Mouse (Mus musculus) hindbrain, embryonic 14.5 days (tissue): ENCODE data around the gene Chst11. TPM values are rescaled to one million over a fixed set of nuclear protein-coding genes. Genes with fewer than 3 reads are reported as not detected.

Experiments
- ATAC-seq: fragments of 200-750 bp; cut with Nextera tagmentation; 2 replicates; pipeline ENCODE4 v1.8.0; 2017; ENCODE audit warnings: moderate number of reproducible peaks, mild to moderate bottlenecking, moderate TSS enrichment, moderate library complexity; ENCODE audit not compliant: low FRiP score
- DNase-seq: peaks from one replicate; pipeline ENCODE4 v3.0.0-alpha.2; 2015; ENCODE audit warnings: low spot score
- H3K27ac ChIP-seq: fragments of 300-500 bp; sonication (generic); 2 replicates; pipeline ENCODE4 v1.5.1; 2014; ENCODE audit warnings: mild to moderate bottlenecking, moderate library complexity
- H3K27me3 ChIP-seq: fragments of 300-500 bp; sonication (generic); 2 replicates; pipeline ENCODE4 v1.6.1; 2014; ENCODE audit warnings: mild to moderate bottlenecking, low read length, mixed read lengths; ENCODE audit not compliant: control insufficient read depth, insufficient read depth
- H3K36me3 ChIP-seq: fragments of 300-500 bp; sonication (generic); replicated peaks from 2 replicates; pipeline ENCODE4 v1.6.1; 2014; ENCODE audit not compliant: control insufficient read depth, insufficient read depth
- H3K4me1 ChIP-seq: fragments of 300-500 bp; sonication (generic); replicated peaks from 2 replicates; pipeline ENCODE4 v1.6.1; 2014; ENCODE audit warnings: antibody characterized with exemption, low read length, mixed read lengths; ENCODE audit not compliant: control insufficient read depth, insufficient read depth
- H3K4me2 ChIP-seq: fragments of 300-500 bp; sonication (generic); replicated peaks from 2 replicates; pipeline ENCODE4 v1.6.1; 2014; ENCODE audit warnings: mild to moderate bottlenecking, moderate library complexity
- H3K4me3 ChIP-seq: fragments of 300-500 bp; sonication (generic); replicated peaks from 2 replicates; pipeline ENCODE4 v1.5.1; 2014; ENCODE audit warnings: mild to moderate bottlenecking, low read length
- H3K9ac ChIP-seq: fragments of 300-500 bp; sonication (generic); 2 replicates; pipeline ENCODE4 v1.6.1; 2014
- H3K9me3 ChIP-seq: fragments of 300-500 bp; sonication (generic); 2 replicates; pipeline ENCODE4 v1.6.1; 2016; ENCODE audit warnings: low read length; ENCODE audit not compliant: control insufficient read depth
- WGBS: fragments of 180-500 bp; shearing (Covaris S2); extraction: QIAGEN DNeasy Blood & Tissue Kit; methylation state at CpG from one replicate; pipeline ENCODE4 v1.1.7; 2014; 5-methylcytosine and 5-hydroxymethylcytosine counted together
- polyA plus RNA-seq: library from polyadenylated mRNA; unstranded; fragments of >200 nt; fragmentation: Nextera tagmentation; extraction: Ambion mirVana; gene quantifications from 2 replicates; pipeline ENCODE4 v1.2.1, GENCODE M21; 2014

Gene Chst11
- polyA plus RNA-seq, 1 experiment from 2014 or later, result 5.4 TPM

DNA sequence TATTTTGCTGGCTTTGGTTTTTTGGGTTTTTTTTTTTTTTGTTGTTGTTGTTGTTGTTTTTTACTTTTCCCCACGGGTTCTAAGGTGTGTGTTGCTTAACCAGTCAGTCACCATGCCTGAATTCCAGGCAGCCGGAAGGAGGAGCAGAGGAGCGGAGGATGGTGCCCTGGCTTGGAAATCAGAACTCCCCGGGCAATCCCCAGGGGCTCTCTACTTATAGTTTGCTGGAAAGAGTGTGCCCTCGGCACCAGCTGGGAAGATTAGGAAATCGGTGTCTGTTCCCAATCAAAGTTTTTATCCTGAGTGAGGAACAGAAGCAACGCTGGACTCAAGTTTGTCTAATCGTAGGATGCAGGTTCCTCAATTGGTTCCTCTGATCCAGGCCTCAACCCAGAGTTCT, 143.1 kb downstream of the Chst11 start:
- no peak for ATAC-seq

DNA sequence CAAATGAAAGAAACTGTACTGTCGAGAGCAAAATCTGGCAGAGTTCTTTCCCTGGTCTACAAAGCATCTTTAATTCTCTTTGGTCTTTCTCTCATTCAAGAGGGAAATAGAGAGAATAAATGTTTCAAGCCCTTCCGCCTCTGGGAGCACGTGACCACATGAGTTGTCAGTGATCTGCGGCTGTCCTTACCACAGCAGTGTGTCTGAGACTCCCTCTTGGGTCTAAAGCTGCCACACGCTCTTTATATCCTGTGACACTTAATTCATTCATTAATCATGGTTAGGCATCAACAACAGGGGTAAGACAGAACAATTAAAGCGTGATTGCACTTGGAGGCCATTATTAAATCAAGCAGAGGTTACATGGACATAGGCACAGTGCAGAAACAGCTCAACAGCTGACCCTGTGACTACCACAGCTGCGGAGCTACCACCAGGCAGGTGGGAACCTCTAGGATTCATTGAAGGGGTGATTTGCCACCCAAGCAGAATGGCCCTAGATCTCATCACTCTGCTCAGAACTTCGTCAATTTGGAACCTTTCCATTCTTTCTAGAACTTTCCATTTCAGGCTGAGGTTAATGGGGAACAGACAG, 144.4 kb downstream of the Chst11 start:
- WGBS, result 43% methylated on average over 8 of the region's 8 CpGs
- no peak for ATAC-seq
- H3K27ac ChIP-seq, result no peak overlapping the region

More for the DNA sequence above, 143.1 kb downstream of the Chst11 start:
- Histone ChIP-seq H3K27ac (no peak overlapping the region), H3K36me3 (no peaks in the 10 kb centered on the region), H3K4me3 (no peak overlapping the region), H3K9ac (no peak overlapping the region), H3K4me1 (peaks cover 16% of the 10 kb centered on the region), H3K4me2 (no peak overlapping the region), H3K9me3 (no peaks in the 10 kb centered on the region), H3K27me3 (no peaks in the 10 kb centered on the region)
- no peak for DNase-seq
- 73% methylated on average over 8 of the region's 8 CpGs for WGBS

DNA sequence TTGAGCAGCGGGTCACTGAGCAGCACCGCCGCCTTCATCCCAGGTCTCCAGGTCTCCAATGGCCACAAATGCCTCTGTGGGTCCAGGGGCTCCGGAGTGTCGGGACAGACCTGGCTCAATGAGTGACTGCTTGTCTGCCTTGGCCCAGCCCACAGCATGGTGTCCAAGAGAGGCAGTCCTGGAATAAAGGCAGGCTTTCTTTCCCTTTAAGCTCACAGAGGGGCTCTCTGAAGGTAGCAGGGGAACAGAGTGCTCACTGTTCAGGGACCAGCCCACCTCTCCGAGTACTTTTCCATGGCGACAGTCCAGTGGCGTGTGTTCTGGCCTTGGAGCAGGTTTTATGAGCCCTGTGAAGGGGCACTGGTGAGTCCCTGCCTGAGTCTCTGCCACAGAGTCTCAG, 145.3 kb downstream of the Chst11 start:
- Histone ChIP-seq H3K9ac (0 out of 2 replicates have a peak overlapping the region, but pooled peaks have one; percentile 10), H3K36me3 (no peaks in the 10 kb centered on the region), H3K27ac (peak overlapping the region; percentile 43; the same call in 1 of the 2 replicates), H3K27me3 (no peaks in the 10 kb centered on the region), H3K4me1 (peaks cover 35% of the 10 kb centered on the region), H3K9me3 (no peaks in the 10 kb centered on the region), H3K4me3 (no peak overlapping the region), H3K4me2 (no peak overlapping the region)
- DNase-seq (no peak), ATAC-seq (peak; percentile 62; the same call in 1 of the 2 replicates)
- 46% methylated on average over 8 of the region's 8 CpGs for WGBS

More for the DNA sequence above, 144.4 kb downstream of the Chst11 start:
- Histone ChIP-seq H3K27me3 (no peaks in the 10 kb centered on the region), H3K4me2 (no peak overlapping the region), H3K4me3 (no peak overlapping the region), H3K9me3 (no peaks in the 10 kb centered on the region), H3K4me1 (peaks cover 28% of the 10 kb centered on the region), H3K36me3 (no peaks in the 10 kb centered on the region), H3K9ac (no peak overlapping the region)
- DNase-seq, result no peak

DNA sequence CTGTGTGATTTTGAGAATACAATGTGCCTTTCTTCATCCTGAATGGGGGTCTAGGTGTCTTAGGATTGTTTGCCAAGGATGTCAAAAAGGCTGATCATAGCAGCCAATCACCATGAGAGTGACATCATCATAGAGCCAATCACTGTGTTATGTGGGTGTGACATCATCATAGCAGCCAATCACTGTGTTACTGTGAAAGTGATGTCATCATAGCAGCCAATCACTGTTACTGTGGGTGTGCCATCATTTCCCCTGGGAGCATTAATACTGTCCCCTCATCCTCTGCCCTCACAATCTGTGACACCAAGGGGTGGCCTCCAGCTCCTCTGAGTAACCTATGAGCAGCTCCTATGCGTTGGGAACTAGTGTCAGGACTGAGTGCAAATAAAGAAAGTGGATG, 146.6 kb downstream of the Chst11 start:
- H3K4me2 ChIP-seq, result no peak overlapping the region
- ATAC-seq (no peak), DNase-seq (no peak)
- H3K9me3 ChIP-seq, result no peaks in the 10 kb centered on the region
- H3K36me3 ChIP-seq, result no peaks in the 10 kb centered on the region
- H3K4me3 ChIP-seq, result no peak overlapping the region
- H3K4me1 ChIP-seq, result peaks cover 35% of the 10 kb centered on the region
- H3K27me3 ChIP-seq, result no peaks in the 10 kb centered on the region
- 96% methylated on average over 1 of the region's 1 CpGs for WGBS
- H3K9ac ChIP-seq, result no peak overlapping the region
- H3K27ac ChIP-seq, result no peak overlapping the region

DNA sequence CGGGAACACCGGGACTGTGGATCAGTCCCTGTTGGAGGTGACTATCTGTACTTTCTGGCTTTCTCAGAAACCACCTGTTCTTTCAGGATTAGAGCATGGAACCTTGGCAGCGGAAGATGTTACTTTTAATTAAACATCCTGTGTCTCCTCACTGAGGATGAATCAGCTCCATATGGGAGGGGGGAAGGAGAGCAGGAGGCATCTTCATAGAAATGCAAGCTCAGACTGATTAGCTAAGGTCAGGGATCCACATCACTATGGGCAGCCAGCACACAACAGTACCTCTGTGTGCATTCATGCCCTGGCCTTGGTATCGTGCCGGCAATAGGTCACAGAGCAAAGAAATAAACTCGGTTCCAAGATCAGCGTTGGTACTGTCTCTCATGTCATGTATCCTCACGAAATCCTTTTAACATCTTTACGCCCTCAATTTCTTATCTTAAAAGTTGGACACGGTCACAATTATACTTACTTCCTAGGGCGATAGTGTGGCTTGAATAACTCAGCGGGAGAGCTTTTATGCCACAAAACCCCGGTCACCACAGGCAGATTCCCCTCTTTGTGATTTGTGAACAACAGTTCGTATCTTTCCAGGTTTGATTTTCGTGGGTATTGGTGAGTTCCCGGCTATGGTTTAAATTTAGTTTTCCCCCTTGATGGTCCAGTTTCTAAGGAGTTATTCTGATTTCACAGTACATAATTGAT, 148.7 kb downstream of the Chst11 start:
- no peaks in the 10 kb centered on the region for H3K9me3 ChIP-seq
- no peak for DNase-seq
- no peaks in the 10 kb centered on the region for H3K36me3 ChIP-seq
- H3K4me3 ChIP-seq, result no peak overlapping the region
- no peak overlapping the region for H3K4me2 ChIP-seq
- WGBS, result 14% methylated on average over 16 of the region's 16 CpGs
- H3K27me3 ChIP-seq, result no peaks in the 10 kb centered on the region
- ATAC-seq, result no peak
- peaks cover 35% of the 10 kb centered on the region for H3K4me1 ChIP-seq
- H3K9ac ChIP-seq, result no peak overlapping the region
- no peak overlapping the region for H3K27ac ChIP-seq

DNA sequence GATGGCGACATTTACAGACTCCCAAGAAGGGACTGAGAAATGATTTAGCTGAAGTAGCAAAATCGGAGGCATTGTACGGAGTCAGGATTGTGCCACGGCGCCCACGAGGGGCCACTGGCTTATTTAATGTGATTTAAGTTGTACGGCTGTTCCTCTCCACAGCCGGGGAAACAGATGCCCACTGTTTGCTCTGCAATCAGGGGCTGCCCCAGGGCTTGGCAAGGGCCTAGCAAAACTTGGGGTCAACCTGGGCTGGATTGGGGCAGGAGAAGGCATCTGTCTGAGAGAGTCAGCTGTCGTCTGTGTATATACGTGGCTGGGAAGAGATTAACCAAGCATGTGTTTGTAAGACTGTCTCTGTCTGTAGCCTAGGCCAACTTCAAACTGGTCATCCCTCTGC, 149.6 kb downstream of the Chst11 start:
- Histone ChIP-seq H3K9ac (no peak overlapping the region), H3K9me3 (no peaks in the 10 kb centered on the region), H3K27ac (no peak overlapping the region), H3K4me2 (no peak overlapping the region), H3K4me3 (no peak overlapping the region), H3K27me3 (no peaks in the 10 kb centered on the region), H3K36me3 (no peaks in the 10 kb centered on the region), H3K4me1 (peaks cover 27% of the 10 kb centered on the region)
- DNase-seq, result no peak
- no peak for ATAC-seq
- WGBS, result 19% methylated on average over 10 of the region's 10 CpGs

DNA sequence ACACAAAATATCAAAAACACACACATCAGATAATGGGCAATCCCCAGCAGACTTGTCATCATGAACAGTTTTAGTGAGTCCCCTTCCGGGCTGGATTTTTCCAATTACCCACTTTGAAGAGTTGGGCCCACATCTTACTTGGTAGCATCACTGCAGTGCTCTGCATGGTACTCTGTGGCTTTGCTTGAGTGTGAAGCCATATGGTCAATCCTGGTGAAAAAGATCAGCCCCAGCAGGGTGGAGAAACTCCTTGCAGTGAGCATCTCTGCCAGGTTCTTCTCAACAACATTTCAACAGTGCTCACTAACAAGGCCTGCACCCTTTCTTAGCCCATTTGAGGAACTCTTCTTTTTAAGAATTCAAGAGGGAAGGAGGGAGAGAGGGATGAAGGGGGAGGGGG, 150.7 kb downstream of the Chst11 start:
- H3K9ac ChIP-seq, result no peak overlapping the region
- WGBS, result 90% methylated on average over 1 of the region's 1 CpGs
- no peak overlapping the region for H3K4me3 ChIP-seq
- H3K4me1 ChIP-seq, result peaks cover 29% of the 10 kb centered on the region
- no peaks in the 10 kb centered on the region for H3K27me3 ChIP-seq
- no peaks in the 10 kb centered on the region for H3K36me3 ChIP-seq
- H3K4me2 ChIP-seq, result no peak overlapping the region
- DNase-seq, result no peak
- H3K9me3 ChIP-seq, result no peaks in the 10 kb centered on the region
- H3K27ac ChIP-seq, result no peak overlapping the region
- no peak for ATAC-seq

DNA sequence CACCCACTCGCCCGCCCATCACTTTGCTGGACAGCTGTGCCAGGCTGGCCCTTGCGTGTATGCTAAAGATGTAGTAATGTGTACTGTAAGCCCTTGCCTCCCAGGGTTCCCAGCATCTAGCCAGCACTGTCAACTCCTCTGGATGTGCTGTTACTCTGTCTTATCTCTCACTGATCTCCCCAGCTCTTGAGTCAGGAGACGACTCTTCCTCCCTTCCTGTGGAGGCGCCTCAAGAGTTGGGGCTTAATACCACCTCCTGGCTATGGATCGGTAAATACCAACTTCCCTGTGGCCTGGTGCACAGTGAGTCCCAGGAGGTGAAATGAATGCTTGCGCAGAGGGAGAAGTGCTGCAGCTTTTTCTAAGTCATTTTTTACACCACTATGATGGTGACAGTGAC, 151.8 kb downstream of the Chst11 start:
- Histone ChIP-seq H3K27me3 (no peaks in the 10 kb centered on the region), H3K36me3 (no peaks in the 10 kb centered on the region), H3K4me3 (no peak overlapping the region), H3K9ac (no peak overlapping the region), H3K4me1 (peaks cover 29% of the 10 kb centered on the region), H3K9me3 (no peaks in the 10 kb centered on the region), H3K4me2 (no peak overlapping the region), H3K27ac (no peak overlapping the region)
- WGBS, result 81% methylated on average over 7 of the region's 7 CpGs
- no peak for ATAC-seq
- no peak for DNase-seq

DNA sequence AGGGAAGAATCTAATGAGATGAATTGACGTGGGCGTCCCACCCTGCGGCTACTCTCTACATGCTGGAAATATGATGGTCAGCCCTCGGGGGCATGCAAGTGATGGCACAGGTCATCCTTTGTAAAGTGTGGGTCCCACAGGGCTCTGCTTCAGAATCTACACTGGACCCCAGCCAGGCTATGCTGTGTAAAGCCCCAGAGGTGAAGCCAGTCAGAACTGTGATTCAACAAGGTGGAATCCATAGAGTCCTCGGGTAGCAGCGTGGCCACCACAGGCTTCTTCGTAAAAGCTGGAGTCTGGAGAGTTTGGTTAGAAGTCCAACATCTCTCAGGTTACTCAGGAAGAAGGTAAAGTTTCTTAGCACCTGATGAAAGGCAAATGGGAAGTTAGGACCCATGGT, 154.0 kb downstream of the Chst11 start:
- no peak for ATAC-seq
- Histone ChIP-seq H3K4me1 (peaks cover 21% of the 10 kb centered on the region), H3K27me3 (no peaks in the 10 kb centered on the region), H3K36me3 (no peaks in the 10 kb centered on the region), H3K27ac (no peak overlapping the region), H3K4me2 (no peak overlapping the region), H3K9ac (no peak overlapping the region), H3K4me3 (no peak overlapping the region), H3K9me3 (no peaks in the 10 kb centered on the region)
- WGBS, result 89% methylated on average over 7 of the region's 7 CpGs
- no peak for DNase-seq
